Mouse (Mus musculus): ENCODE data around the gene Ak8. TPM values are rescaled to one million over a fixed set of nuclear protein-coding genes. Genes with fewer than 3 reads are reported as not detected.

The Ak8 gene
- polyA plus RNA-seq, 1 experiment = not detected

DNA sequence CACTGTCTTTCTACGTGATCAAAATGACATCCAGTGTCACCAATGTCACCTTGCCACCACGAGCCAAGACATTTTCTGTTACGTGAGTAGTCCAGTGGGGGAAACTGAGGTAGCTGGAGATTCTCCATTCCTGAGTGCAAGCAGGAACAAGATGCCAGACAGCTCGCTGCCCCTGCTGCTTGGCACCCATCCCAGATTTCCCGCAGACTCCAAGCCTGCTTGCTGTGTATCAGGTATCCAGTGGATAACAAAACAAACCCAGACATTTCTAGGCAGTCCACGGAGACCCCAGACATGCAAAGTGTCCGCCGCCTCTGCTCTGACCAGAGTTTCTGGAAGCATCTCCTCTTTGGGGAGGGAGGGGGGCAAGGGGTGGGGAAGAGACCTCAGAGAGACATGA lies 52.4 kb downstream of the Ak8 start:
- H3K4me3 ChIP-seq (replicated peaks) = no peak overlapping the region
- H3K27me3 ChIP-seq (replicated peaks) = peaks cover 78% of the 10 kb centered on the region
- H3K36me3 ChIP-seq (replicated peaks; ENCODE audit: low read length) = no peaks in the 10 kb centered on the region
- peaks cover 30% of the 10 kb centered on the region for H3K4me1 ChIP-seq
- TF ChIP-seq GATA1 (IDR thresholded peaks at IDR 0.05; ENCODE audit: borderline replicate concordance, low read length) = no peak
- TF ChIP-seq FLI1 (IDR thresholded peaks at IDR 0.05; ENCODE audit: low read length) = no peak
- H3K9me3 ChIP-seq = 0 out of 2 replicates have a peak, but pooled peaks cover under 1% of the 10 kb centered on the region

DNA sequence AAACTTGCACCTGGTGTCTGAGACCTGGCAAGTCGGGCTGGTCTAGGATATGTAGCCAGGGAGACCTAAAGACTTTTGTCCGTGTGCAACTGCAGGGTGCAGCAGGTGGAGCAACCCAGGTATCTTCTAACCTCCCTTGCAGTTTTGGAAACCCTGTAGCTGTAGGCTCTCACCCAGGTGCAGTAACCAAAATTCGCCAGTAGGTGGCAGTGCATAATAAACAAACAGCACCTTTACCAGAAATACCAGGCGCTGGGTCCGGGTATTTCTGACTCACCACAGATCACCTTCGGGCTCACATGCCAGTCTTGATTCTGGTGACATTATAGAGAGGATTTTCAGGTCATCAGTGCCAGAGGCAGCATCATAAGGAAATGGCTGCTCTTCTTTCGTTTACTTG lies 55.5 kb downstream of the Ak8 start:
- Histone ChIP-seq H3K9me3 (no peaks in the 10 kb centered on the region), H3K36me3 (replicated peaks; ENCODE audit: low read length) (no peaks in the 10 kb centered on the region), H3K4me1 (peaks cover 39% of the 10 kb centered on the region), H3K4me3 (replicated peaks) (peak overlapping the region; percentile 50), H3K27me3 (replicated peaks) (peaks cover 76% of the 10 kb centered on the region)
- TF ChIP-seq GATA1 (IDR thresholded peaks at IDR 0.05; ENCODE audit: borderline replicate concordance, low read length) (no peak), FLI1 (IDR thresholded peaks at IDR 0.05; ENCODE audit: low read length) (no peak)

DNA sequence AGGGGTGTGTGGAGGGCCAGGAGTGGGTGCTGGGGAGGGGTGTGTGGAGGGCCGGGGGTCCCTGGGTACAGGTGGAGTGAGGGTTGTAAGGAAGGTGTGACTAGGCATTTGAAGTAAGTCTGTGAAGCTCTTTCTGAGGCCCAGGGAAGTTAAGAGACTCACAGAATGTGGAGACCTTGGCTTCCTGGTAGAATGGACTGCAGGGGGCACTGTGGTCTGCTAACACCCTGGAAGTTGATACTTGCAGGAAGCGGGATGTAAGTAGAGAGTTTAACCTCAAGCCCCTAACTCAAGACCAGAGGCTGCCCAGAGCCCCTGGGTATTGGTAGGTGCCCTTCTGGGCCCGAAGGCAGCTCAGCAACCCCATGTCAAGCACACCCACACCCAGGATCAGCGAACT lies 56.2 kb downstream of the Ak8 start:
- Histone ChIP-seq H3K4me3 (replicated peaks) (no peak overlapping the region), H3K36me3 (replicated peaks; ENCODE audit: low read length) (no peaks in the 10 kb centered on the region)

DNA sequence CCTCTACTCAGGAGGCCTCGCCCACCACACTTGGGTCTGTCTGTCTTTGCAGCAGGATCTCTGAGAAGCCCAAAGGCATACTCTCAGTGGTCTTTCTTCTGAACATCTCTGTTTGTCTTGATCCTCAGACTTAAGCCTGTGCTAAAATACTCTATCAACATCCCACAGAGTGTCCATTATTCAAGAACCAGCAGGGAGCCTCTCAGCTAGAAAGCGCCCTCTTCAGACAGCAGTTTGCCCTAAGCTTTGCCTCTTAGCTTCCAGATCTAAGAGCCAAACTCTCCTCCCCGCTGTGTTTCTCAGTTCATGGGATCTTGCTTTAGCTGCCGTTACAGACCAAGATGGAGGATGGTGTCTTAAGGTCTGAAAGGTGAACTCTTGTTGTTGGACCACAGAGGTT lies 59.5 kb downstream of the Ak8 start:
- peaks cover 31% of the 10 kb centered on the region for H3K4me1 ChIP-seq
- no peaks in the 10 kb centered on the region for H3K9me3 ChIP-seq
- peaks cover 66% of the 10 kb centered on the region for H3K27me3 ChIP-seq (replicated peaks)
- no peak overlapping the region for H3K4me3 ChIP-seq (replicated peaks)
- no peaks in the 10 kb centered on the region for H3K36me3 ChIP-seq (replicated peaks; ENCODE audit: low read length)
- TF ChIP-seq GATA1 (IDR thresholded peaks at IDR 0.05; ENCODE audit: borderline replicate concordance, low read length) = no peak
- TF ChIP-seq FLI1 (IDR thresholded peaks at IDR 0.05; ENCODE audit: low read length) = no peak

More for the DNA sequence above, 56.2 kb downstream of the Ak8 start:
- peaks cover 73% of the 10 kb centered on the region for H3K27me3 ChIP-seq (replicated peaks)
- H3K9me3 ChIP-seq = no peaks in the 10 kb centered on the region
- peaks cover 34% of the 10 kb centered on the region for H3K4me1 ChIP-seq
- TF ChIP-seq GATA1 (IDR thresholded peaks at IDR 0.05; ENCODE audit: borderline replicate concordance, low read length) = no peak
- TF ChIP-seq FLI1 (IDR thresholded peaks at IDR 0.05; ENCODE audit: low read length) = no peak

DNA sequence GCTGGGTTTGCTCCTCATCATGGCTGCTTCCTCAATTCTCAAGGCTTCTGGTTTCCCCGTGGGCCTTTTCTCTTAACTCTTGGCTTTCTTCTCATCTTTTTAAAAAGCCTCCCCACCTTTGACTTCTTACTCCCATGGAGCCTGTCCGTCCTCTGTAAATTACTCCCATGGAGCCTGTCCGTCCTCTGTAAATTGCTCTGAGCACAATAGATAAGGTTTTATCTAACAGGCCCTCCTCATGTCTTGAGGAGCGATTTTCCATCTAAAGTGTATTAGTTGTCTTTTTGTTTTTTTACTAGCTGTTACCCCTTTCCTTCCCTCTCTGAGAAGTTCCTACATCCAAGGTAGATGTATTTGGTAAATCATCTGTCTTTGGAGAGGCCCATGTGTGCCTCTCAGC lies 66.6 kb downstream of the Ak8 start:
- H3K4me1 ChIP-seq = peaks cover 20% of the 10 kb centered on the region
- no peaks in the 10 kb centered on the region for H3K9me3 ChIP-seq
- no peak overlapping the region for H3K4me3 ChIP-seq (replicated peaks)
- H3K36me3 ChIP-seq (replicated peaks; ENCODE audit: low read length) = no peaks in the 10 kb centered on the region
- peaks cover 73% of the 10 kb centered on the region for H3K27me3 ChIP-seq (replicated peaks)
- TF ChIP-seq FLI1 (IDR thresholded peaks at IDR 0.05; ENCODE audit: low read length) (no peak), GATA1 (IDR thresholded peaks at IDR 0.05; ENCODE audit: borderline replicate concordance, low read length) (no peak)

DNA sequence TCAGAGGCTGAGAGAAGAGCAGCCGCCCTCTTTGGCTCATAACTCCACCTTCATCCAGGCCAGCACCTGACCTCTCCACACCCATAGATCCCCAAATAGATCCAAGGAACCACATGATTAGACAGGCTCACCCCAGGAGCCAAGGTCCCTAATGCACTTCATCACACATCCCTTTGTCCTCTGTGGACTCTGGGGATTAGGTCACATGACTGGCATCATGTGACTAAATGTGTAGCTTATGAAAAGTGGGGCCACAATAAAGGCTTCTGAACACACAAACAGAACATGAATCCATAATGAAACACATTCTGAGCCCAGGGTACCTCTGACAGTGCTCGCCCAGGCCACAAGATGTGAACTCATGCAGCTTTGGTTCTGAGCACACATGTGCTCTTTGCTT lies 67.1 kb downstream of the Ak8 start:
- H3K27me3 ChIP-seq (replicated peaks) = peaks cover 74% of the 10 kb centered on the region
- H3K9me3 ChIP-seq = no peaks in the 10 kb centered on the region
- H3K4me3 ChIP-seq (replicated peaks) = no peak overlapping the region
- no peak for TF ChIP-seq GATA1 (IDR thresholded peaks at IDR 0.05; ENCODE audit: borderline replicate concordance, low read length)
- no peak for TF ChIP-seq FLI1 (IDR thresholded peaks at IDR 0.05; ENCODE audit: low read length)
- H3K36me3 ChIP-seq (replicated peaks; ENCODE audit: low read length) = no peaks in the 10 kb centered on the region
- H3K4me1 ChIP-seq = peaks cover 20% of the 10 kb centered on the region

DNA sequence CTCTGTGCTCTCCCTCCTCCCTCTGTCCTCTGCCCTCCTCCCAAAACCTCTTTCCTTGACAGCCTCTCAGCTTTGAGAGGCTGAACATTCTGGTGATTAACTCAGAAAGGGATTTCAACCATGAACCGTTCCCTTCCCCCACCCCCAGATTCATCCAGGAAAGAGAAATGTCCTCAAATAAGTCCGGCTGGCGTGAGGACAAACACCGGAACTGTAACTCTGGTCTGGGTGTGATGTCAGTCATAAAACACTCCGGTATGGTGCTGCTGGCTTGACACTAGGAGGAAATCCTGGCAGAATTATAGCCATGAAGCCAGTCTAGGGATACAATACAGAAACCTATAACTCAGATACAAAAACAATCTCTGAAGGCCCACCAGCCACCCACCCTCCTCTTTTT lies 70.7 kb downstream of the Ak8 start:
- Histone ChIP-seq H3K4me3 (replicated peaks) (peak overlapping the region; percentile 51), H3K9me3 (no peaks in the 10 kb centered on the region), H3K36me3 (replicated peaks; ENCODE audit: low read length) (no peaks in the 10 kb centered on the region), H3K4me1 (peaks cover 17% of the 10 kb centered on the region), H3K27me3 (replicated peaks) (peaks cover 63% of the 10 kb centered on the region)
- TF ChIP-seq FLI1 (IDR thresholded peaks at IDR 0.05; ENCODE audit: low read length) (no peak), GATA1 (IDR thresholded peaks at IDR 0.05; ENCODE audit: borderline replicate concordance, low read length) (no peak)

DNA sequence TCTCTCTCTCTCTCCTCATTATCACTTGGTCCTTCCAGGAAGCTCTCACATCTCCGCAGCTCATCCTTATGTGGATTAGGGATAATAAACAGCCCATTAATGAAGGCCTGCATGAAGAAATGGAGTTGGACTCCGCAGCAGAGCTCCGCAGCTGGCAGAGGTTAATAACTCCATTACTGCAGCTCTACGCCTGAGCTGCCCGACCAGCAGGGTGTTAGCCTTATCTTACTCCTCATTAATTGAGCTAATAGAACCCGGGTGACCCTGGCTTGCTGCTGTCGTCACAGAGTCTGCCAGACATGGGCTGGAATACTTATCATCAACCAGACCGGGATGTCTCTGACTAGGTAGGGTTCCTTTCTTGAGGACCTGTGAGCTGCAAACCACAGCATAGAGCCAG lies 74.1 kb downstream of the Ak8 start:
- H3K27me3 ChIP-seq (replicated peaks) = peaks cover 71% of the 10 kb centered on the region
- TF ChIP-seq FLI1 (IDR thresholded peaks at IDR 0.05; ENCODE audit: low read length) (no peak), GATA1 (IDR thresholded peaks at IDR 0.05; ENCODE audit: borderline replicate concordance, low read length) (no peak)
- peaks cover 15% of the 10 kb centered on the region for H3K4me1 ChIP-seq
- no peaks in the 10 kb centered on the region for H3K9me3 ChIP-seq
- H3K4me3 ChIP-seq (replicated peaks) = no peak overlapping the region
- H3K36me3 ChIP-seq (replicated peaks; ENCODE audit: low read length) = no peaks in the 10 kb centered on the region

DNA sequence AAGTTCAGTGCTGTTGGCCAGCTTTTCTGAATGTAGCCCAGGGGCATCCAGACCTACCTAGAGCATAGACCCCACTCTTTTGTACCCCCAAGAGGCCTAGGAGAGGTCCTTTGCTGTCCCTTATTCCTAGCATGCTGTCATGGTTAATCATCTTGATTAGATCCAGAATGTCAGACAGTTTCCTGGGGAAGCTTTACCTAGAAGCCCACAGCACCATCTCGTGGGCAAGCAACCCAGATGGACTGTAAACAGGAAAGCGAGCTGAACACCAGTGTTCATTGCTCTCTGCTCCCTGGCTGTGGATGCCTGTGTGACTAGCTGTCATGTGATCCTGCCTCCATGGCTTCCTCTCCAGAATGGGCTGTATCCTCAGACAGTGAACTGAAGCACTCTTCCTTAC lies 76.8 kb downstream of the Ak8 start:
- Histone ChIP-seq H3K9me3 (peaks cover 7% of the 10 kb centered on the region), H3K27me3 (replicated peaks) (peaks cover 74% of the 10 kb centered on the region), H3K4me3 (replicated peaks) (no peak overlapping the region), H3K4me1 (peaks cover 8% of the 10 kb centered on the region; the same call in 1 of the 2 replicates), H3K36me3 (replicated peaks; ENCODE audit: low read length) (no peaks in the 10 kb centered on the region)
- TF ChIP-seq FLI1 (IDR thresholded peaks at IDR 0.05; ENCODE audit: low read length) = no peak
- TF ChIP-seq GATA1 (IDR thresholded peaks at IDR 0.05; ENCODE audit: borderline replicate concordance, low read length) = no peak

DNA sequence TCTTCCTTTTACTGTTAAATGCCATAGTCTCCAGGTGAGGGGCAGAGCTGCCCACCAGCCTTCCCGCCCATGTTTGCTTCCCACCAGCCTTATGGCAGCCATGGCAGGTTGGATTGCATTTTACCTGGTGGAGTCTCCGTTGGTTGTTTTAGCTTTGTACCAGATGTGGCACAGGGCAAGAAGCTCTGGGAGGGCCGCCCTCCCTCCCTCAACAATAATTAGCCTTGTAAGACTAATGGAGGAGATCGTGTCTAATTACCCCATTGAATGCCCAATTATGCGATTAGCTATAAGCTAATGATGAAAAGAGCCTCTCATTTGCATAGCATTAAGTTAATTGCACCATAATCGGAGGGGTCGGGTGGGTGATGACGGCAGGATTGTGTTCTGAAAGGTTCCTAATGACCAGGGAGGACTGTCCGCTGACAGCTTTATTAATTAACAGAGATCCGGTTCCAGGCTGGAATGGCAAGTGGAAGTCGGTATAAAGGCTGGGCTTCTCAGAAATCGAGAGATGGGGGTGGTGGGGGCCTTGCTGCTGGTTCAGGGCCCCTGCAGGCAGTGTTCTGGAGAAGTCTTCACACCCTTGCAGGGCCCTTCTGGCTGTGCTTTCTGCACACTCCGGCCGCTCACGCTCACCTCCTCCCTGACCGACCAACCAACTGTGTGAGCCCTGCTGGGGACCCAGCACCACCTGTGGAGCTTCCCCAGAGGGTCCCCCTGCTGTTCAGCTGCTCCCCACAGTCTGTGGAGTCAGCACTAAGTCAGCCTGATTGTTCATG lies 80.2 kb downstream of the Ak8 start:
- Histone ChIP-seq H3K4me3 (replicated peaks) (no peak overlapping the region), H3K36me3 (replicated peaks; ENCODE audit: low read length) (no peaks in the 10 kb centered on the region), H3K27me3 (replicated peaks) (peaks cover 73% of the 10 kb centered on the region), H3K4me1 (peaks cover 9% of the 10 kb centered on the region; the same call in 1 of the 2 replicates), H3K9me3 (peaks cover 23% of the 10 kb centered on the region)
- no peak for TF ChIP-seq FLI1 (IDR thresholded peaks at IDR 0.05; ENCODE audit: low read length)
- no peak for TF ChIP-seq GATA1 (IDR thresholded peaks at IDR 0.05; ENCODE audit: borderline replicate concordance, low read length)

Data from megakaryocyte, embryonic 14.5 days (primary cell).